Mouse (Mus musculus) heart, embryonic 15.5 days (tissue): Measurements from ENCODE around the gene Tgfbi. TPM values are rescaled to one million over a fixed set of nuclear protein-coding genes. Genes with fewer than 3 reads are reported as not detected.

Experiments
- ATAC-seq: fragments of 200-750 bp; cut with Nextera tagmentation; replicated peaks from 2 replicates; pipeline ENCODE4 v1.8.0; 2017; ENCODE audit warnings: low read depth, moderate TSS enrichment; ENCODE audit not compliant: insufficient number of reproducible peaks, insufficient read depth, low FRiP score
- H3K27ac ChIP-seq: fragments of 300-500 bp; sonication (generic); 2 replicates; pipeline ENCODE4 v1.5.1; 2015; ENCODE audit warnings: mild to moderate bottlenecking, inconsistent platforms
- H3K27me3 ChIP-seq: fragments of 300-500 bp; sonication (generic); 2 replicates; pipeline ENCODE4 v1.6.1; 2015; ENCODE audit warnings: inconsistent platforms
- H3K36me3 ChIP-seq: fragments of 300-500 bp; sonication (generic); 2 replicates; pipeline ENCODE4 v1.6.1; 2015; ENCODE audit warnings: mild to moderate bottlenecking, inconsistent platforms
- H3K4me1 ChIP-seq: fragments of 300-500 bp; sonication (generic); replicated peaks from 2 replicates; pipeline ENCODE4 v1.6.1; 2015; ENCODE audit warnings: inconsistent platforms
- H3K4me2 ChIP-seq: fragments of 300-500 bp; sonication (generic); 2 replicates; pipeline ENCODE4 v1.6.1; 2015; ENCODE audit warnings: inconsistent platforms, mild to moderate bottlenecking, moderate library complexity
- H3K4me3 ChIP-seq: fragments of 300-500 bp; sonication (generic); 2 replicates; pipeline ENCODE4 v1.5.1; 2015; ENCODE audit warnings: mild to moderate bottlenecking, inconsistent platforms
- H3K9ac ChIP-seq: fragments of 300-500 bp; sonication (generic); 2 replicates; pipeline ENCODE4 v1.6.1; 2015; ENCODE audit warnings: mild to moderate bottlenecking, inconsistent platforms
- H3K9me3 ChIP-seq: fragments of 300-500 bp; sonication (generic); replicated peaks from 2 replicates; pipeline ENCODE4 v1.6.1; 2016; ENCODE audit warnings: inconsistent platforms
- WGBS: fragments of 180-500 bp; shearing (Covaris S2); methylation state at CpG from one replicate; pipeline ENCODE4 v1.1.7; 2015; ENCODE audit warnings: mixed read lengths; 5-methylcytosine and 5-hydroxymethylcytosine counted together
- polyA plus RNA-seq: library from polyadenylated mRNA; unstranded; fragments of >200 nt; fragmentation: Nextera tagmentation; extraction: Ambion mirVana; gene quantifications from 2 replicates; pipeline ENCODE4 v1.2.1, GENCODE M21; 2015

Tgfbi gene
- polyA plus RNA-seq = 36.9 and 49.0 TPM in 2 replicates

GRCm38 (mm10) chr13:56609103-56609856, at the start of gene Tgfbi:
Tgfbi (plus strand) TSS chr13:56609523.
- Histone ChIP-seq H3K9ac (peak within 1 kb of the TSS; percentile 70), H3K9me3 (no peaks in the 10 kb centered on the region), H3K4me2 (peak within 1 kb of the TSS; percentile 93), H3K4me3 (peak within 1 kb of the TSS; percentile 56), H3K36me3 (no peaks in the 10 kb centered on the region), H3K27me3 (peaks cover 47% of the 10 kb centered on the region), H3K4me1 (peaks cover 51% of the 10 kb centered on the region), H3K27ac (no peak within 1 kb of the TSS)
- peak; percentile 72 for ATAC-seq
- WGBS = 2% methylated on average over 36 of the region's 36 CpGs

- no peaks in the 10 kb centered on the region for H3K9me3 ChIP-seq
- H3K4me3 ChIP-seq = no peak overlapping the region
- H3K9ac ChIP-seq = no peak overlapping the region
- 86% methylated on average over 6 of the region's 6 CpGs for WGBS
- no peaks in the 10 kb centered on the region for H3K36me3 ChIP-seq
- no peak overlapping the region for H3K4me2 ChIP-seq
- no peak for ATAC-seq
- peaks cover 5% of the 10 kb centered on the region for H3K4me1 ChIP-seq
- H3K27me3 ChIP-seq = no peaks in the 10 kb centered on the region
- H3K27ac ChIP-seq = no peak overlapping the region
Observed at GRCm38 (mm10) chr13:56559841-56560370, 49.4 kb upstream of the Tgfbi start.

GRCm38 (mm10) chr13:56561129-56561528, 48.2 kb upstream of the Tgfbi start:
- ATAC-seq = no peak
- Histone ChIP-seq H3K27ac (no peak overlapping the region), H3K4me3 (no peak overlapping the region), H3K36me3 (no peaks in the 10 kb centered on the region), H3K4me1 (peaks cover 3% of the 10 kb centered on the region), H3K9ac (no peak overlapping the region), H3K27me3 (no peaks in the 10 kb centered on the region), H3K4me2 (no peak overlapping the region), H3K9me3 (no peaks in the 10 kb centered on the region)
- WGBS = 71% methylated on average over 8 of the region's 8 CpGs

- H3K36me3 ChIP-seq = no peaks in the 10 kb centered on the region
- 0 out of 2 replicates have a peak, but pooled peaks cover 4% of the 10 kb centered on the region for H3K4me1 ChIP-seq
- ATAC-seq = no peak
- no peaks in the 10 kb centered on the region for H3K9me3 ChIP-seq
- H3K27ac ChIP-seq = no peak overlapping the region
- 36% methylated on average over 6 of the region's 6 CpGs for WGBS
- no peak overlapping the region for H3K4me3 ChIP-seq
- no peaks in the 10 kb centered on the region for H3K27me3 ChIP-seq
- no peak overlapping the region for H3K4me2 ChIP-seq
- no peak overlapping the region for H3K9ac ChIP-seq
Observed at GRCm38 (mm10) chr13:56563075-56563474, 46.2 kb upstream of the Tgfbi start.

GRCm38 (mm10) chr13:56566336-56566735, 43.0 kb upstream of the Tgfbi start:
- Histone ChIP-seq H3K27ac (no peak overlapping the region), H3K9ac (no peak overlapping the region), H3K9me3 (no peaks in the 10 kb centered on the region), H3K36me3 (no peaks in the 10 kb centered on the region), H3K4me3 (no peak overlapping the region), H3K27me3 (0 out of 2 replicates have a peak, but pooled peaks cover 3% of the 10 kb centered on the region), H3K4me2 (no peak overlapping the region), H3K4me1 (0 out of 2 replicates have a peak, but pooled peaks cover 4% of the 10 kb centered on the region)
- 55% methylated on average over 10 of the region's 10 CpGs for WGBS
- ATAC-seq = no peak

GRCm38 (mm10) chr13:56571645-56572044, 37.7 kb upstream of the Tgfbi start:
- no peaks in the 10 kb centered on the region for H3K4me1 ChIP-seq
- H3K27ac ChIP-seq = no peak overlapping the region
- ATAC-seq = no peak
- H3K9me3 ChIP-seq = no peaks in the 10 kb centered on the region
- H3K36me3 ChIP-seq = no peaks in the 10 kb centered on the region
- no peak overlapping the region for H3K4me3 ChIP-seq
- 78% methylated on average over 8 of the region's 8 CpGs for WGBS
- no peak overlapping the region for H3K9ac ChIP-seq
- 0 out of 2 replicates have a peak, but pooled peaks cover 3% of the 10 kb centered on the region for H3K27me3 ChIP-seq
- H3K4me2 ChIP-seq = no peak overlapping the region

GRCm38 (mm10) chr13:56575074-56575473, 34.2 kb upstream of the Tgfbi start:
- ATAC-seq = no peak
- H3K27ac ChIP-seq = no peak overlapping the region

GRCm38 (mm10) chr13:56575701-56576321, 33.5 kb upstream of the Tgfbi start:
- ATAC-seq = peak; percentile 56; the same call in 1 of the 2 replicates
- H3K9ac ChIP-seq = no peak overlapping the region
- WGBS = 43% methylated on average over 12 of the region's 12 CpGs
- no peak overlapping the region for H3K4me2 ChIP-seq
- H3K27me3 ChIP-seq = no peaks in the 10 kb centered on the region
- H3K4me3 ChIP-seq = no peak overlapping the region
- H3K36me3 ChIP-seq = no peaks in the 10 kb centered on the region
- peak overlapping the region; percentile 64 for H3K27ac ChIP-seq
- H3K9me3 ChIP-seq = no peaks in the 10 kb centered on the region
- H3K4me1 ChIP-seq = no peaks in the 10 kb centered on the region

More at GRCm38 (mm10) chr13:56575074-56575473, 34.2 kb upstream of the Tgfbi start:
- Histone ChIP-seq H3K4me3 (no peak overlapping the region), H3K27me3 (0 out of 2 replicates have a peak, but pooled peaks cover 1% of the 10 kb centered on the region), H3K4me2 (no peak overlapping the region), H3K9me3 (no peaks in the 10 kb centered on the region), H3K4me1 (no peaks in the 10 kb centered on the region), H3K9ac (no peak overlapping the region), H3K36me3 (no peaks in the 10 kb centered on the region)
- 72% methylated on average over 4 of the region's 4 CpGs for WGBS

GRCm38 (mm10) chr13:56578097-56578496, 31.2 kb upstream of the Tgfbi start:
- Histone ChIP-seq H3K4me1 (peaks cover 19% of the 10 kb centered on the region), H3K9me3 (no peaks in the 10 kb centered on the region), H3K36me3 (no peaks in the 10 kb centered on the region), H3K4me2 (no peak overlapping the region), H3K27me3 (no peaks in the 10 kb centered on the region), H3K4me3 (no peak overlapping the region), H3K9ac (no peak overlapping the region), H3K27ac (no peak overlapping the region)
- 50% methylated on average over 5 of the region's 5 CpGs for WGBS
- no peak for ATAC-seq

- no peak overlapping the region for H3K4me2 ChIP-seq
- 82% methylated on average over 5 of the region's 5 CpGs for WGBS
- no peak overlapping the region for H3K4me3 ChIP-seq
- peaks cover 22% of the 10 kb centered on the region for H3K4me1 ChIP-seq
- H3K9me3 ChIP-seq = no peaks in the 10 kb centered on the region
- no peaks in the 10 kb centered on the region for H3K36me3 ChIP-seq
- ATAC-seq = no peak
- H3K27ac ChIP-seq = no peak overlapping the region
- no peaks in the 10 kb centered on the region for H3K27me3 ChIP-seq
- no peak overlapping the region for H3K9ac ChIP-seq
Observed at GRCm38 (mm10) chr13:56580450-56580849, 28.9 kb upstream of the Tgfbi start.

- Histone ChIP-seq H3K4me3 (no peak overlapping the region), H3K4me2 (no peak overlapping the region), H3K27ac (peak overlapping the region; percentile 75), H3K9me3 (no peaks in the 10 kb centered on the region), H3K27me3 (no peaks in the 10 kb centered on the region), H3K9ac (no peak overlapping the region), H3K36me3 (no peaks in the 10 kb centered on the region), H3K4me1 (peaks cover 22% of the 10 kb centered on the region)
- ATAC-seq = no peak
- WGBS = 19% methylated on average over 3 of the region's 3 CpGs
Observed at GRCm38 (mm10) chr13:56581512-56581911, 27.8 kb upstream of the Tgfbi start.
